Mouse (Mus musculus): ENCODE results near the gene Olfr461. TPM values are rescaled to one million over a fixed set of nuclear protein-coding genes. Genes with fewer than 3 reads are reported as not detected.
"Not testable (repeated sequence)": the region's sequence is repeated elsewhere in the genome, so short reads cannot be mapped to it uniquely, and the experiment has no call there.

The Olfr461 gene
- not detected in 2 replicates for polyA plus RNA-seq (2011; ENCODE audit: insufficient read depth, insufficient read length, low read depth, missing spikeins)

DNA sequence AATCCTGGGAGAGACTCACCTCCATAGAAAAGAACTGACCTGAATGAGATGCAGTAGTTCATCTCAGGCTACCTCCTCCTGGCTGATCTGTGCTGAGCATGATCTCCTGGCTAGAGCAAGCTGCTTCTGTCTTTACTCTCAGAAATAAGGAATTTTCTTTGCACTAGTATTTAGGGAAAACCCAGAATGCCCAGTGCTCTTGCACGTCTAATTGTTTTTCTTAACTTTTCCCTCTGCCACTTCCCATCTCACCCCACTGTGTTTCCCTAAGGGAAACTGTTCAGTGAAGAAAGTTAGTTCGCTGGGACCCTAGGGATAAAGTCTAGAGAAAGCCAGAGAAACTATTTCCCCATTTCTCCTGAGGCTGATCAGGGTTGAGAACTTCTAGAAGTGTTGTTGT is at the start of gene Olfr461:
Olfr461 (minus strand) TSS at position 101 of the 400 bp plus-strand sequence.
- Histone ChIP-seq H3K9ac (ENCODE audit: low read depth, poor library complexity, severe bottlenecking) (no peak within 1 kb of the TSS), H3K36me3 (ENCODE audit: control insufficient read depth, insufficient read depth, low read length, poor library complexity, severe bottlenecking) (no peaks in the 10 kb centered on the region), H3K27ac (ENCODE audit: insufficient read depth, low read length) (no peak within 1 kb of the TSS), H3K4me3 (ENCODE audit: low read depth, low read length) (no peak within 1 kb of the TSS), H3K9me3 (replicated peaks; ENCODE audit: control insufficient read depth, insufficient read depth, low read length, poor library complexity, severe bottlenecking) (no peaks in the 10 kb centered on the region), H3K4me1 (ENCODE audit: control insufficient read depth, insufficient read depth, low read length) (no peaks in the 10 kb centered on the region), H3K27me3 (ENCODE audit: control insufficient read depth, insufficient read depth, low read length, poor library complexity, severe bottlenecking) (no peaks in the 10 kb centered on the region)
- no peak for TF ChIP-seq POLR2A (IDR thresholded peaks at IDR 0.05; ENCODE audit: insufficient read depth, low read length)
- no peak for TF ChIP-seq EP300 (IDR thresholded peaks at IDR 0.05; ENCODE audit: insufficient read depth, low read depth, low read length)
- TF ChIP-seq CTCF (IDR thresholded peaks at IDR 0.05; ENCODE audit: low read depth, low read length) = no peak

DNA sequence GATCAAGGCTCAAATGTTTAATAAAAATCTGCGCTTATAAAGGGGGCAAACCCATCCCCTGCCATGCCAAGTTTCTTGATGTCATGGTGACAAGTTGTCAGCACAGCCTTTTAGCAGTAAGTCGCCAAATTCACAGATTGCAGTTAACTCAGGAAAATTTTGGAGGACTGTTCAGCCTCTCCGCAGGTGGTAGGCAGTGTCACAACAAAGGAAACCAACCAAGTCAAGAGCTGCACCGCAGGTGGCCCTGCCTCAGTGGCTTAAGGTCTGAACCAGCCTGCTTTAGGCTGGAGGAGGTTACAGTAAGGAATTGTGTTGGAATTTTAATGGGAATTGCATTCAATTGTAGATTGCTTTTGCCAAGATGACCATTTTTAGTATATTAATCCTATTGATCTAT is 43.7 kb upstream of the Olfr461 start:
- not testable (repeated sequence) for H3K9ac ChIP-seq (ENCODE audit: low read depth, poor library complexity, severe bottlenecking); H3K36me3 ChIP-seq (ENCODE audit: control insufficient read depth, insufficient read depth, low read length, poor library complexity, severe bottlenecking); H3K4me3 ChIP-seq (ENCODE audit: low read depth, low read length); H3K27ac ChIP-seq (ENCODE audit: insufficient read depth, low read length); H3K27me3 ChIP-seq (ENCODE audit: control insufficient read depth, insufficient read depth, low read length, poor library complexity, severe bottlenecking); H3K9me3 ChIP-seq (replicated peaks; ENCODE audit: control insufficient read depth, insufficient read depth, low read length, poor library complexity, severe bottlenecking); H3K4me1 ChIP-seq (ENCODE audit: control insufficient read depth, insufficient read depth, low read length)

DNA sequence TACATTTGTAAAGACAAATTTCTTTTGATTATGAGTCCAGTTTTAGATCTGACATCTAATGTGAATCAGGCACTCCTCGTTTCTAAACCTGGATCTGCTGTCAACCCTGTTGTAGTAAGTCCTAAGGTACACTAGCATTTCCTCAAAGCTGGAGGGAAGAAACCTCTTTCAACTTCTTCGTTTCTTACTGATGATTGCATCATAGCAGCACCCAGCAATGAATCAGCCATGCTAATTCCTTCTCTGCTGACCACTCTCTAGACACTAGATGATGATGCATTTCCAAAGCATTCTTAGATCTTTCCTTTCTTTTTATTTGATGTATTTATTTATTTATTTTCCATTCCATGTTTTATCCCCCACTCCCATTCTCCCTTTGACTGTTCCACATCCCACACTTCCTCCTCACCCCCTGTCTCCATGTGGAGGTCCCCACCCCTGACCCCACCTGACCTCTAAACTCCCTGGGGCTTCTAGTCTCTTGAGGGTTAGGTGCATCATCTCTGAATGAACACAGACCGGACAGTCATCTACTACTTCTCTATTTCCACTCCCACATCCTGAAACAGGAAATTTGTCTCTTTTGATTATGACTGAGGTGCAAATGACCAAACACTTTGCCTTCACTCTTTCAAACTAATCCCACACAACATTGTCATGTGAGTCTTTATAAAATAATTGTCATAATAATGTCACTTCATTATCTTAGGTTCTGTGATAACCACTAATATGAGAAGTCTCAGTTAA is 40.1 kb upstream of the Olfr461 start:
- Histone ChIP-seq H3K4me3 (ENCODE audit: low read depth, low read length) (no peak overlapping the region), H3K4me1 (ENCODE audit: control insufficient read depth, insufficient read depth, low read length) (no peaks in the 10 kb centered on the region), H3K27me3 (ENCODE audit: control insufficient read depth, insufficient read depth, low read length, poor library complexity, severe bottlenecking) (no peaks in the 10 kb centered on the region), H3K27ac (ENCODE audit: insufficient read depth, low read length) (no peak overlapping the region), H3K36me3 (ENCODE audit: control insufficient read depth, insufficient read depth, low read length, poor library complexity, severe bottlenecking) (no peaks in the 10 kb centered on the region), H3K9ac (ENCODE audit: low read depth, poor library complexity, severe bottlenecking) (no peak overlapping the region), H3K9me3 (replicated peaks; ENCODE audit: control insufficient read depth, insufficient read depth, low read length, poor library complexity, severe bottlenecking) (no peaks in the 10 kb centered on the region)
- TF ChIP-seq EP300 (IDR thresholded peaks at IDR 0.05; ENCODE audit: insufficient read depth, low read depth, low read length) (no peak), CTCF (IDR thresholded peaks at IDR 0.05; ENCODE audit: low read depth, low read length) (no peak), POLR2A (IDR thresholded peaks at IDR 0.05; ENCODE audit: insufficient read depth, low read length) (no peak)

DNA sequence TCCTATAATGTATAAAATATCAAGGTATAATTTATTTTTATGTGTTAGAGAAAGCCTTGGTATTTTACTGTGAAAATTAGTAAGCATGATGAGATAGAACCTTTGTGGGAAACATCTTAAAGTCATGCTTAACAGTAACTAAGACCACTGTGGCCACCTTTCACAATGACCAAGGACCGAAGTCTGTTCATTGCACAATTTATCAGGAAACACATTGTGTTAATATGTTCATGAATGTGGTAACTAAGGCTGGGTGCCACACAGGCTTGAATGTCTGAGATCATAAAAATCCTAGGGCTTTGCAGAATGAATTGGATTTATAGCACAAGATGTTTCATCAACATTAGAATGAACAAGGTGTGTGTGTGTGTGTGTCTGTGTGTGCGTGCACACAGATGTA is 33.5 kb upstream of the Olfr461 start:
- no peak overlapping the region for H3K9ac ChIP-seq (ENCODE audit: low read depth, poor library complexity, severe bottlenecking)
- H3K4me3 ChIP-seq (ENCODE audit: low read depth, low read length) = no peak overlapping the region

DNA sequence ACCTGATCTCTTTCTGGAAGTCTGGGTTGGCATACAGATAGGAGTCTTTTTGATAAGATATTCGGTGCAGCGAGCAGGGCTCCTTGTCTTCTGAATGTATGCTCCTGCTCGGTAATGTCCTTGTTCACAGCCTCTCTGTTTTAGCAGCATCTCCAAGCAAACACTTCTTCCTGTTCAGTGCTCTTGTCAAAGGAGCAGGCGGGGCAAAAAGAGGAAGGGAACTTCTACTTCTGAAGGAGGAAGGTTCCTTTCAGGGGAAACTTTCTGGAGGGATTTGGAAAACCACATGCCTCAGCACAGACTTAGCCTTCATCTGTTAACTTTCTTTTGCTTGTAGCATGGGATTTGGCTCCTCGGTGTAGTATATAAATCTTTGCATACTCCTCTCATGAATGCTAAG is 30.8 kb upstream of the Olfr461 start, which contains the start of gene Clec5a:
Clec5a (minus strand) TSS at position 177 of the 400 bp plus-strand sequence.
- no peaks in the 10 kb centered on the region for H3K36me3 ChIP-seq (ENCODE audit: control insufficient read depth, insufficient read depth, low read length, poor library complexity, severe bottlenecking)
- H3K27ac ChIP-seq (ENCODE audit: insufficient read depth, low read length) = no peak within 1 kb of the TSS
- TF ChIP-seq POLR2A (IDR thresholded peaks at IDR 0.05; ENCODE audit: insufficient read depth, low read length) = no peak
- TF ChIP-seq CTCF (IDR thresholded peaks at IDR 0.05; ENCODE audit: low read depth, low read length) = no peak
- no peak for TF ChIP-seq EP300 (IDR thresholded peaks at IDR 0.05; ENCODE audit: insufficient read depth, low read depth, low read length)
- no peaks in the 10 kb centered on the region for H3K27me3 ChIP-seq (ENCODE audit: control insufficient read depth, insufficient read depth, low read length, poor library complexity, severe bottlenecking)
- H3K9ac ChIP-seq (ENCODE audit: low read depth, poor library complexity, severe bottlenecking) = no peak within 1 kb of the TSS
- H3K4me1 ChIP-seq (ENCODE audit: control insufficient read depth, insufficient read depth, low read length) = no peaks in the 10 kb centered on the region
- H3K9me3 ChIP-seq (replicated peaks; ENCODE audit: control insufficient read depth, insufficient read depth, low read length, poor library complexity, severe bottlenecking) = no peaks in the 10 kb centered on the region
- no peak within 1 kb of the TSS for H3K4me3 ChIP-seq (ENCODE audit: low read depth, low read length)

More for the DNA sequence above, 33.5 kb upstream of the Olfr461 start:
- H3K36me3 ChIP-seq (ENCODE audit: control insufficient read depth, insufficient read depth, low read length, poor library complexity, severe bottlenecking) = no peaks in the 10 kb centered on the region
- H3K4me1 ChIP-seq (ENCODE audit: control insufficient read depth, insufficient read depth, low read length) = no peaks in the 10 kb centered on the region
- H3K9me3 ChIP-seq (replicated peaks; ENCODE audit: control insufficient read depth, insufficient read depth, low read length, poor library complexity, severe bottlenecking) = no peaks in the 10 kb centered on the region
- no peak overlapping the region for H3K27ac ChIP-seq (ENCODE audit: insufficient read depth, low read length)
- TF ChIP-seq CTCF (IDR thresholded peaks at IDR 0.05; ENCODE audit: low read depth, low read length) (no peak), POLR2A (IDR thresholded peaks at IDR 0.05; ENCODE audit: insufficient read depth, low read length) (no peak)
- no peaks in the 10 kb centered on the region for H3K27me3 ChIP-seq (ENCODE audit: control insufficient read depth, insufficient read depth, low read length, poor library complexity, severe bottlenecking)

DNA sequence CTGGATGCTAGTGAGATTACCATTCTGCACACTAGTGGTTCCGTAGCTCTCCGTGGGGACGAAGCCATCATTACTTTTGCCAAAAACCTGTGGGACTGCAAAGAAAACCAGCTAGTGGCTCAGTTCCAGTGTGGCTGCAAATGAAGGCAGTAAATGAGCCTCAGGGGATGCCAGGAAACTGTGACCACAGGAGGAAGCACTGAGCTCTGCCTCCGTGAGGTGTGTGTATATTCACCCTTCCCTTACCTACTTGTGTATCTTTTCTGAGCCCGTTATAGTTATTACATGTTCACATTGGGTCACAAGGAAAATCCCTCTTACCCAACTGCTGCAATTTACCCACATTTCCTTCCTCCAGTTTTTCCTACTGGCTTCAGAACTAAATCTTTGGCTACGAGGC is 29.5 kb upstream of the Olfr461 start:
- Histone ChIP-seq H3K9me3 (replicated peaks; ENCODE audit: control insufficient read depth, insufficient read depth, low read length, poor library complexity, severe bottlenecking) (no peaks in the 10 kb centered on the region), H3K4me1 (ENCODE audit: control insufficient read depth, insufficient read depth, low read length) (no peaks in the 10 kb centered on the region), H3K36me3 (ENCODE audit: control insufficient read depth, insufficient read depth, low read length, poor library complexity, severe bottlenecking) (no peaks in the 10 kb centered on the region), H3K27me3 (ENCODE audit: control insufficient read depth, insufficient read depth, low read length, poor library complexity, severe bottlenecking) (no peaks in the 10 kb centered on the region), H3K4me3 (ENCODE audit: low read depth, low read length) (no peak overlapping the region), H3K27ac (ENCODE audit: insufficient read depth, low read length) (no peak overlapping the region), H3K9ac (ENCODE audit: low read depth, poor library complexity, severe bottlenecking) (no peak overlapping the region)
- no peak for TF ChIP-seq EP300 (IDR thresholded peaks at IDR 0.05; ENCODE audit: insufficient read depth, low read depth, low read length)
- TF ChIP-seq POLR2A (IDR thresholded peaks at IDR 0.05; ENCODE audit: insufficient read depth, low read length) = no peak
- TF ChIP-seq CTCF (IDR thresholded peaks at IDR 0.05; ENCODE audit: low read depth, low read length) = no peak
